Comparison of ENCODE assay signal across 10 mouse cellular contexts in genomic region chr7:125872202-125872580, GRCm38 (mm10).
A peak's percentile ranks its signal among the peaks of the same experiment; 100 is the strongest.
DNase-seq lines count a peak whose midpoint lies in the region; ATAC-seq and TF ChIP-seq lines count a peak whose summit lies in the region.
"Had no signal": no experiment of that assay in that cellular context is flagged by ENCODE, and none has a peak within 500 bp of the region (broad histone marks: within the 10 kb centered on the region; RNA-seq: fewer than 3 reads in every experiment).

No protein-coding gene starts in this region.

- WGBS in forebrain, embryonic 10.5 days = 76% methylated on average over 6 of the region's 6 CpGs
- 39% methylated on average over 6 of the region's 6 CpGs for WGBS in forebrain, embryonic 16.5 days
- WGBS in limb, embryonic 12.5 days = 50% methylated on average over 6 of the region's 6 CpGs
- WGBS in lung, adult 2 months = 69% methylated on average over 6 of the region's 6 CpGs

- peaks cover 21% of the 10 kb centered on the region for H3K4me1 ChIP-seq in forebrain, embryonic 10.5 days
- H3K4me1 ChIP-seq in forebrain, embryonic 16.5 days (replicated peaks; ENCODE audit: control insufficient read depth, insufficient read depth, low read length) = peaks cover 16% of the 10 kb centered on the region
- peaks cover 25% of the 10 kb centered on the region for H3K4me1 ChIP-seq in limb, embryonic 12.5 days (replicated peaks)
- no peaks in the 10 kb centered on the region for H3K4me1 ChIP-seq in lung, adult 2 months (ENCODE audit: control insufficient read depth, insufficient read depth, low read length)

- TF ChIP-seq POLR2A in lung, adult 2 months (IDR thresholded peaks at IDR 0.05; ENCODE audit: borderline replicate concordance, extremely low read depth, low read depth, low read length) = no peak

- no peak overlapping the region for H3K4me3 ChIP-seq in forebrain, embryonic 10.5 days
- H3K4me3 ChIP-seq in forebrain, embryonic 16.5 days (replicated peaks; ENCODE audit: low read length) = no peak overlapping the region
- no peak overlapping the region for H3K4me3 ChIP-seq in limb, embryonic 12.5 days (replicated peaks)
- H3K4me3 ChIP-seq in lung, adult 2 months (replicated peaks; ENCODE audit: extremely low read depth, low read depth, low read length) = no peak overlapping the region

- no peak for TF ChIP-seq CTCF in lung, adult 2 months (IDR thresholded peaks at IDR 0.05; ENCODE audit: insufficient read depth, low read length)

- H3K9me3 ChIP-seq in forebrain, embryonic 10.5 days = no peaks in the 10 kb centered on the region
- no peaks in the 10 kb centered on the region for H3K9me3 ChIP-seq in forebrain, embryonic 16.5 days (ENCODE audit: control insufficient read depth, low read length)
- no peaks in the 10 kb centered on the region for H3K9me3 ChIP-seq in limb, embryonic 12.5 days

- H3K27me3 ChIP-seq in forebrain, embryonic 10.5 days (ENCODE audit: poor library complexity, severe bottlenecking) = no peaks in the 10 kb centered on the region
- no peaks in the 10 kb centered on the region for H3K27me3 ChIP-seq in forebrain, embryonic 16.5 days (replicated peaks; ENCODE audit: control insufficient read depth, insufficient read depth, low read length)
- H3K27me3 ChIP-seq in limb, embryonic 12.5 days = no peaks in the 10 kb centered on the region

- H3K27ac ChIP-seq in forebrain, embryonic 10.5 days = peak overlapping the region; percentile 74; the same call in 1 of the 2 replicates
- no peak overlapping the region; the same call in 1 of the 2 replicates for H3K27ac ChIP-seq in forebrain, embryonic 16.5 days (ENCODE audit: low read length)
- H3K27ac ChIP-seq in limb, embryonic 12.5 days = peak overlapping the region; percentile 69; the same call in 1 of the 2 replicates

- no peak for ATAC-seq in forebrain, embryonic 16.5 days
- no peak for ATAC-seq in limb, embryonic 12.5 days (ENCODE audit: insufficient number of reproducible peaks, insufficient read depth, low FRiP score, low TSS enrichment, low read depth)

- H3K36me3 ChIP-seq in forebrain, embryonic 10.5 days (replicated peaks) = no peaks in the 10 kb centered on the region
- no peaks in the 10 kb centered on the region for H3K36me3 ChIP-seq in forebrain, embryonic 16.5 days (ENCODE audit: control insufficient read depth, insufficient read depth)
- peaks cover 10% of the 10 kb centered on the region for H3K36me3 ChIP-seq in limb, embryonic 12.5 days

- no peak for DNase-seq in forebrain, embryonic 10.5 days (ENCODE audit: extremely low spot score, low spot score)
- DNase-seq in ovary, postnatal 36 days (ENCODE audit: low spot score) = peak; percentile 48
- no peak for DNase-seq in ovary, postnatal 14 days (ENCODE audit: low spot score)
- no peak for DNase-seq in lung, adult 2 months
- DNase-seq in cerebellum, postnatal 4 days (ENCODE audit: low spot score in 2 of 2) = no peak
- DNase-seq in thymus, adult 18-20 months = no peak
- DNase-seq: layer of hippocampus, postnatal 36 days; lung, adult 18-20 months had no signal

- H3K4me2 ChIP-seq in forebrain, embryonic 16.5 days (ENCODE audit: low read length) = no peak overlapping the region
- H3K4me2 ChIP-seq in limb, embryonic 12.5 days = no peak overlapping the region

- H3K9ac ChIP-seq in forebrain, embryonic 16.5 days (replicated peaks; ENCODE audit: low read depth, low read length) = no peak overlapping the region
- H3K9ac ChIP-seq in limb, embryonic 12.5 days (replicated peaks) = no peak overlapping the region
